Mouse (Mus musculus) embryonic facial prominence, embryonic 15.5 days (tissue): ENCODE measurements around the gene Rab5c. TPM values are rescaled to one million over a fixed set of nuclear protein-coding genes. Genes with fewer than 3 reads are reported as not detected.

Experiments used
- ATAC-seq: fragments of 200-750 bp; cut with Nextera tagmentation; 2 replicates; pipeline ENCODE4 v1.8.0; 2017; ENCODE audit warnings: low read depth, moderate TSS enrichment; ENCODE audit not compliant: insufficient number of reproducible peaks, low FRiP score, low TSS enrichment
- H3K27ac ChIP-seq: fragments of 300-500 bp; sonication (generic); replicated peaks from 2 replicates; pipeline ENCODE4 v1.5.1; 2015; ENCODE audit warnings: mild to moderate bottlenecking, inconsistent platforms
- H3K27me3 ChIP-seq: fragments of 300-500 bp; sonication (generic); 2 replicates; pipeline ENCODE4 v1.6.1; 2015; ENCODE audit warnings: inconsistent platforms
- H3K36me3 ChIP-seq: fragments of 300-500 bp; sonication (generic); 2 replicates; pipeline ENCODE4 v1.6.1; 2015; ENCODE audit warnings: mild to moderate bottlenecking, inconsistent platforms
- H3K4me1 ChIP-seq: fragments of 300-500 bp; sonication (generic); 2 replicates; pipeline ENCODE4 v1.6.1; 2015; ENCODE audit warnings: inconsistent platforms
- H3K4me2 ChIP-seq: fragments of 300-500 bp; sonication (generic); replicated peaks from 2 replicates; pipeline ENCODE4 v1.6.1; 2015; ENCODE audit warnings: mild to moderate bottlenecking, inconsistent platforms
- H3K4me3 ChIP-seq: fragments of 300-500 bp; sonication (generic); replicated peaks from 2 replicates; pipeline ENCODE4 v1.5.1; 2015; ENCODE audit warnings: mild to moderate bottlenecking, inconsistent platforms
- H3K9ac ChIP-seq: fragments of 300-500 bp; sonication (generic); 2 replicates; pipeline ENCODE4 v1.6.1; 2015; ENCODE audit warnings: inconsistent platforms
- H3K9me3 ChIP-seq: fragments of 300-500 bp; sonication (generic); replicated peaks from 2 replicates; pipeline ENCODE4 v1.6.1; 2016; ENCODE audit warnings: inconsistent platforms
- WGBS: fragments of 180-500 bp; shearing (Covaris S2); methylation state at CpG from one replicate; pipeline ENCODE4 v1.1.7; 2015; 5-methylcytosine and 5-hydroxymethylcytosine counted together
- polyA plus RNA-seq: library from polyadenylated mRNA; unstranded; fragments of >200 nt; fragmentation: Nextera tagmentation; extraction: Ambion mirVana; gene quantifications from 2 replicates; pipeline ENCODE4 v1.2.1, GENCODE M21; 2015

The Rab5c gene
- polyA plus RNA-seq, 1 experiment from 2014 or later, result 33.2 TPM

- 88% methylated on average over 15 of the region's 15 CpGs for WGBS
- no peak overlapping the region for H3K27ac ChIP-seq
- peaks cover 56% of the 10 kb centered on the region for H3K36me3 ChIP-seq
- ATAC-seq, result no peak
- no peaks in the 10 kb centered on the region for H3K27me3 ChIP-seq
- no peak overlapping the region for H3K9ac ChIP-seq
- no peak overlapping the region for H3K4me3 ChIP-seq
- no peak overlapping the region for H3K4me2 ChIP-seq
- no peaks in the 10 kb centered on the region for H3K9me3 ChIP-seq
- peaks cover 35% of the 10 kb centered on the region for H3K4me1 ChIP-seq
Measured at GRCm38 (mm10) chr11:100710528-100710927, 27.5 kb downstream of the Rab5c start.

- peaks cover 65% of the 10 kb centered on the region for H3K36me3 ChIP-seq
Measured at GRCm38 (mm10) chr11:100709201-100709810, 28.7 kb downstream of the Rab5c start.

GRCm38 (mm10) chr11:100705095-100705747 is 32.8 kb downstream of the Rab5c start:
- Histone ChIP-seq H3K9me3 (no peaks in the 10 kb centered on the region), H3K4me3 (no peak overlapping the region), H3K4me1 (peaks cover 29% of the 10 kb centered on the region), H3K9ac (no peak overlapping the region), H3K27me3 (no peaks in the 10 kb centered on the region), H3K36me3 (peaks cover 58% of the 10 kb centered on the region), H3K4me2 (no peak overlapping the region), H3K27ac (no peak overlapping the region)
- ATAC-seq, result no peak
- 90% methylated on average over 23 of the region's 23 CpGs for WGBS

More at GRCm38 (mm10) chr11:100709201-100709810, 28.7 kb downstream of the Rab5c start:
- Histone ChIP-seq H3K4me3 (no peak overlapping the region), H3K4me1 (peaks cover 36% of the 10 kb centered on the region), H3K27me3 (no peaks in the 10 kb centered on the region), H3K9me3 (no peaks in the 10 kb centered on the region), H3K4me2 (no peak overlapping the region), H3K27ac (no peak overlapping the region), H3K9ac (no peak overlapping the region)
- WGBS, result 90% methylated on average over 9 of the region's 9 CpGs
- ATAC-seq, result no peak

GRCm38 (mm10) chr11:100703851-100704531 is 34.0 kb downstream of the Rab5c start, which contains the start of gene Dhx58:
TSS of gene Dhx58 (minus strand) at chr11:100704271.
- peaks cover 29% of the 10 kb centered on the region for H3K4me1 ChIP-seq
- H3K27me3 ChIP-seq, result no peaks in the 10 kb centered on the region
- H3K9me3 ChIP-seq, result no peaks in the 10 kb centered on the region
- no peak for ATAC-seq
- WGBS, result 59% methylated on average over 7 of the region's 7 CpGs
- no peak within 1 kb of the TSS for H3K9ac ChIP-seq
- H3K4me2 ChIP-seq, result 0 out of 2 replicates have a peak within 1 kb of the TSS, but pooled peaks have one; percentile 21
- no peak within 1 kb of the TSS for H3K4me3 ChIP-seq
- H3K36me3 ChIP-seq, result peaks cover 48% of the 10 kb centered on the region
- peak within 1 kb of the TSS; percentile 58 for H3K27ac ChIP-seq

GRCm38 (mm10) chr11:100703366-100703765 is 34.6 kb downstream of the Rab5c start:
- 68% methylated on average over 11 of the region's 11 CpGs for WGBS
- no peak for ATAC-seq
- no peaks in the 10 kb centered on the region for H3K9me3 ChIP-seq

GRCm38 (mm10) chr11:100702906-100703305 is 35.1 kb downstream of the Rab5c start:
- ATAC-seq, result 0 out of 2 replicates have a peak, but pooled peaks have one; percentile 9
- Histone ChIP-seq H3K4me1 (peaks cover 29% of the 10 kb centered on the region), H3K9me3 (no peaks in the 10 kb centered on the region), H3K4me2 (peak overlapping the region; percentile 44), H3K4me3 (peak overlapping the region; percentile 18; the same call in 1 of the 2 replicates), H3K36me3 (peaks cover 37% of the 10 kb centered on the region), H3K9ac (no peak overlapping the region), H3K27me3 (no peaks in the 10 kb centered on the region), H3K27ac (no peak overlapping the region)
- WGBS, result 51% methylated on average over 7 of the region's 7 CpGs

More at GRCm38 (mm10) chr11:100703366-100703765, 34.6 kb downstream of the Rab5c start:
- peaks cover 29% of the 10 kb centered on the region for H3K4me1 ChIP-seq
- no peak overlapping the region for H3K9ac ChIP-seq
- no peak overlapping the region for H3K27ac ChIP-seq
- H3K4me2 ChIP-seq, result no peak overlapping the region
- H3K27me3 ChIP-seq, result no peaks in the 10 kb centered on the region
- no peak overlapping the region for H3K4me3 ChIP-seq
- peaks cover 41% of the 10 kb centered on the region for H3K36me3 ChIP-seq

GRCm38 (mm10) chr11:100702081-100702851 is 35.7 kb downstream of the Rab5c start:
- no peak for ATAC-seq
- peaks cover 30% of the 10 kb centered on the region for H3K36me3 ChIP-seq
- no peak overlapping the region for H3K9ac ChIP-seq
- no peaks in the 10 kb centered on the region for H3K9me3 ChIP-seq
- no peak overlapping the region for H3K27ac ChIP-seq
- WGBS, result 32% methylated on average over 19 of the region's 19 CpGs
- H3K4me1 ChIP-seq, result peaks cover 29% of the 10 kb centered on the region
- peak overlapping the region; percentile 44 for H3K4me2 ChIP-seq
- no peaks in the 10 kb centered on the region for H3K27me3 ChIP-seq
- peak overlapping the region; percentile 18; the same call in 1 of the 2 replicates for H3K4me3 ChIP-seq

- Histone ChIP-seq H3K9ac (peak overlapping the region; percentile 0; the same call in 1 of the 2 replicates), H3K27me3 (no peaks in the 10 kb centered on the region), H3K4me3 (peak overlapping the region; percentile 32), H3K36me3 (peaks cover 21% of the 10 kb centered on the region), H3K27ac (no peak overlapping the region), H3K9me3 (no peaks in the 10 kb centered on the region), H3K4me1 (peaks cover 29% of the 10 kb centered on the region), H3K4me2 (peak overlapping the region; percentile 48)
- no peak for ATAC-seq
- WGBS, result 6% methylated on average over 14 of the region's 14 CpGs
Measured at GRCm38 (mm10) chr11:100701301-100701700, 36.7 kb downstream of the Rab5c start.

- H3K27me3 ChIP-seq, result no peaks in the 10 kb centered on the region
- 71% methylated on average over 3 of the region's 3 CpGs for WGBS
- H3K4me2 ChIP-seq, result no peak overlapping the region
- H3K36me3 ChIP-seq, result peaks cover 15% of the 10 kb centered on the region
- no peak for ATAC-seq
- H3K4me3 ChIP-seq, result peak overlapping the region; percentile 32; the same call in 1 of the 2 replicates
- no peak overlapping the region for H3K27ac ChIP-seq
- no peak overlapping the region for H3K9ac ChIP-seq
- H3K9me3 ChIP-seq, result no peaks in the 10 kb centered on the region
- peaks cover 29% of the 10 kb centered on the region for H3K4me1 ChIP-seq
Measured at GRCm38 (mm10) chr11:100700710-100701109, 37.3 kb downstream of the Rab5c start.

GRCm38 (mm10) chr11:100697921-100698320 is 40.1 kb downstream of the Rab5c start:
- H3K36me3 ChIP-seq, result no peaks in the 10 kb centered on the region
- 73% methylated on average over 7 of the region's 7 CpGs for WGBS
- ATAC-seq, result no peak
- no peaks in the 10 kb centered on the region for H3K9me3 ChIP-seq
- 0 out of 2 replicates have a peak, but pooled peaks cover 1% of the 10 kb centered on the region for H3K27me3 ChIP-seq
- H3K9ac ChIP-seq, result no peak overlapping the region
- no peak overlapping the region for H3K27ac ChIP-seq
- peaks cover 18% of the 10 kb centered on the region for H3K4me1 ChIP-seq
- no peak overlapping the region for H3K4me2 ChIP-seq
- no peak overlapping the region for H3K4me3 ChIP-seq
